28 mouse cellular contexts compared by ENCODE assay signal in the genomic region with DNA sequence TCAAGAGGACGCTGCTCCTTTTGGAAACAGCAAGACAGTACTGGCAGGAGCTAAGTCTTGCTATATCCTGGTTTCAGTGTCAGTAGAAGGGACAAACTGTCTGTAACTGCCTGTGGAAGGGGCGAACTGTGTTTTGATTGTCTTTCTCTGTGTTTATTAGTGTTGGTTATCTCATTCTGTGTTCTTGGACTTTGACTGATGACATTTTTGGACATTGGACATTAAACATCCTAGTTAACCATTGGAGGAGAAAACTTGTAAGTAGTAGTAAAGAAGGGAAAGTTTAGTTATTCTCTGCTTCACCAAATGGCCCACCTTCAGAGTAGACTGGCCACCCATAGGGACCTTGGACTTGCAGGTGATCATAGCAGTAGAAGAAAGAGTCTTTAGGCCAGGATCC.
A peak's percentile ranks its signal among the peaks of the same experiment; 100 is the strongest.
DNase-seq lines count a peak whose midpoint lies in the region; ATAC-seq and TF ChIP-seq lines count a peak whose summit lies in the region.
"Had no signal": no experiment of that assay in that cellular context is flagged by ENCODE, and none has a peak within 500 bp of the region (broad histone marks: within the 10 kb centered on the region; RNA-seq: fewer than 3 reads in every experiment).

No protein-coding gene starts in this region.

- H3K27ac ChIP-seq in liver, adult 2 months (replicated peaks; ENCODE audit: insufficient read depth, low read depth, low read length), result peak overlapping the region; percentile 98
- no peak overlapping the region for H3K27ac ChIP-seq in liver, embryonic 11.5 days (ENCODE audit: low read depth, low read length)
- no peak overlapping the region for H3K27ac ChIP-seq in midbrain, postnatal 0 days (ENCODE audit: low read depth, low read length)
- no peak overlapping the region for H3K27ac ChIP-seq in midbrain, embryonic 15.5 days
- H3K27ac ChIP-seq: embryonic facial prominence, embryonic 10.5 days; embryonic facial prominence, embryonic 13.5 days; forebrain, embryonic 12.5 days; forebrain, embryonic 15.5 days; heart, embryonic 15.5 days; hindbrain, embryonic 10.5 days had no signal

- no peaks in the 10 kb centered on the region for H3K9me3 ChIP-seq in liver, embryonic 11.5 days (ENCODE audit: control insufficient read depth, low read length)
- no peaks in the 10 kb centered on the region for H3K9me3 ChIP-seq in midbrain, postnatal 0 days (ENCODE audit: low read length)
- H3K9me3 ChIP-seq in midbrain, embryonic 15.5 days, result no peaks in the 10 kb centered on the region
- H3K9me3 ChIP-seq: embryonic facial prominence, embryonic 10.5 days; embryonic facial prominence, embryonic 13.5 days; forebrain, embryonic 12.5 days; forebrain, embryonic 15.5 days; heart, embryonic 12.5 days; heart, embryonic 15.5 days; hindbrain, embryonic 10.5 days had no signal

- peak overlapping the region; percentile 67 for H3K9ac ChIP-seq in liver, adult 2 months (ENCODE audit: low read depth, low read length)
- no peak overlapping the region for H3K9ac ChIP-seq in liver, embryonic 11.5 days (ENCODE audit: low read depth, low read length)
- H3K9ac ChIP-seq in midbrain, postnatal 0 days (replicated peaks; ENCODE audit: low read length, poor library complexity, severe bottlenecking), result no peak overlapping the region
- H3K9ac ChIP-seq in midbrain, embryonic 15.5 days, result no peak overlapping the region
- H3K9ac ChIP-seq: embryonic facial prominence, embryonic 13.5 days; forebrain, embryonic 12.5 days; forebrain, embryonic 15.5 days; heart, embryonic 12.5 days; heart, embryonic 15.5 days had no signal

- H3K4me3 ChIP-seq in liver, adult 2 months (ENCODE audit: insufficient read depth, low read depth, low read length), result no peak overlapping the region
- no peak overlapping the region for H3K4me3 ChIP-seq in liver, embryonic 11.5 days (ENCODE audit: low read depth, low read length)
- no peak overlapping the region for H3K4me3 ChIP-seq in midbrain, postnatal 0 days (ENCODE audit: low read depth, low read length)
- H3K4me3 ChIP-seq in midbrain, embryonic 15.5 days, result no peak overlapping the region
- H3K4me3 ChIP-seq: embryonic facial prominence, embryonic 10.5 days; embryonic facial prominence, embryonic 13.5 days; erythroblast, embryonic 14.5 days; forebrain, embryonic 12.5 days; forebrain, embryonic 15.5 days; heart, embryonic 12.5 days; heart, embryonic 15.5 days; hindbrain, embryonic 10.5 days had no signal

- H3K36me3 ChIP-seq in liver, adult 2 months (ENCODE audit: control insufficient read depth, insufficient read depth, low read length), result no peaks in the 10 kb centered on the region
- no peaks in the 10 kb centered on the region for H3K36me3 ChIP-seq in liver, embryonic 11.5 days (ENCODE audit: control insufficient read depth, insufficient read depth, low read length)
- no peaks in the 10 kb centered on the region for H3K36me3 ChIP-seq in midbrain, postnatal 0 days (ENCODE audit: insufficient read depth, low read length)
- no peaks in the 10 kb centered on the region for H3K36me3 ChIP-seq in midbrain, embryonic 15.5 days (replicated peaks)
- H3K36me3 ChIP-seq: embryonic facial prominence, embryonic 10.5 days; embryonic facial prominence, embryonic 13.5 days; forebrain, embryonic 12.5 days; forebrain, embryonic 15.5 days; heart, embryonic 12.5 days; heart, embryonic 15.5 days; hindbrain, embryonic 10.5 days had no signal

- TF ChIP-seq POLR2A in liver, adult 2 months (IDR thresholded peaks at IDR 0.05; ENCODE audit: extremely low read depth, insufficient read depth, low read length), result no peak

- no peak overlapping the region for H3K4me2 ChIP-seq in liver, embryonic 11.5 days
- no peak overlapping the region for H3K4me2 ChIP-seq in midbrain, postnatal 0 days (ENCODE audit: low read depth, low read length, poor library complexity, severe bottlenecking)
- H3K4me2 ChIP-seq in midbrain, embryonic 15.5 days, result no peak overlapping the region
- H3K4me2 ChIP-seq: embryonic facial prominence, embryonic 13.5 days; forebrain, embryonic 12.5 days; forebrain, embryonic 15.5 days; heart, embryonic 12.5 days; heart, embryonic 15.5 days had no signal

- no peaks in the 10 kb centered on the region for H3K79me2 ChIP-seq in liver, adult 2 months (ENCODE audit: control insufficient read depth, insufficient read depth, low read length)

- WGBS in liver, adult 2 months, result 13% methylated on average over 2 of the region's 2 CpGs
- 58% methylated on average over 2 of the region's 2 CpGs for WGBS in liver, embryonic 11.5 days
- WGBS in midbrain, postnatal 0 days, result 84% methylated on average over 2 of the region's 2 CpGs
- 77% methylated on average over 2 of the region's 2 CpGs for WGBS in midbrain, embryonic 15.5 days

- H3K27me3 ChIP-seq in liver, adult 2 months (ENCODE audit: control insufficient read depth, insufficient read depth, low read length), result no peaks in the 10 kb centered on the region
- H3K27me3 ChIP-seq in liver, embryonic 11.5 days (replicated peaks; ENCODE audit: control insufficient read depth, insufficient read depth, low read length), result no peaks in the 10 kb centered on the region
- no peaks in the 10 kb centered on the region for H3K27me3 ChIP-seq in midbrain, postnatal 0 days (ENCODE audit: insufficient read depth, low read length)
- no peaks in the 10 kb centered on the region for H3K27me3 ChIP-seq in midbrain, embryonic 15.5 days (replicated peaks)
- H3K27me3 ChIP-seq: embryonic facial prominence, embryonic 13.5 days; forebrain, embryonic 12.5 days; forebrain, embryonic 15.5 days; heart, embryonic 12.5 days; heart, embryonic 15.5 days had no signal

- no peak for ATAC-seq in liver, embryonic 11.5 days (replicated peaks; ENCODE audit: low FRiP score)
- ATAC-seq in midbrain, postnatal 0 days (ENCODE audit: low FRiP score), result 0 out of 2 replicates have a peak, but pooled peaks have one; percentile 35
- no peak for ATAC-seq in midbrain, embryonic 15.5 days (replicated peaks)
- ATAC-seq: CD4-positive, CD25-positive, alpha-beta regulatory T cell, adult 4 months; forebrain, embryonic 15.5 days had no signal

- no peak for TF ChIP-seq CTCF in liver, adult 2 months (IDR thresholded peaks at IDR 0.05; ENCODE audit: low read depth, low read length)
- TF ChIP-seq CTCF in midbrain, postnatal 0 days (IDR thresholded peaks at IDR 0.05), result no peak

- peak; percentile 23 to 38 for DNase-seq in kidney, adult 8-10 months
- no peak for DNase-seq in kidney, postnatal 25 days
- DNase-seq in liver, adult 2 months (ENCODE audit: extremely low read depth, low read depth, low spot score), result peak; percentile 95
- no peak for DNase-seq in liver, embryonic 11.5 days (ENCODE audit: low spot score)
- no peak for DNase-seq in midbrain, postnatal 0 days (ENCODE audit: low spot score)
- DNase-seq in yolk sac, embryonic 10.5 days (ENCODE audit: low spot score), result peak; percentile 38
- DNase-seq in layer of hippocampus, adult 9-11 months, result no peak
- DNase-seq: adrenal gland, adult 2 months; adrenal gland, postnatal 14 days; cerebellum, adult 11 months; cerebellum, adult 2 months; cerebellum, postnatal 10 days; cerebellum, postnatal 36 days; embryo, embryonic 11 days; gastrocnemius, postnatal 25 days; heart, adult 18-20 months; heart, postnatal 10 days; heart, postnatal 36 days had no signal

- H3K4me1 ChIP-seq in liver, adult 2 months (ENCODE audit: control insufficient read depth, insufficient read depth, low read length), result peaks cover 3% of the 10 kb centered on the region
- H3K4me1 ChIP-seq in liver, embryonic 11.5 days (replicated peaks; ENCODE audit: control insufficient read depth, insufficient read depth, low read length), result no peaks in the 10 kb centered on the region
- no peaks in the 10 kb centered on the region for H3K4me1 ChIP-seq in midbrain, postnatal 0 days (ENCODE audit: insufficient read depth, low read length)
- no peaks in the 10 kb centered on the region for H3K4me1 ChIP-seq in midbrain, embryonic 15.5 days
- H3K4me1 ChIP-seq: embryonic facial prominence, embryonic 10.5 days; embryonic facial prominence, embryonic 13.5 days; forebrain, embryonic 12.5 days; forebrain, embryonic 15.5 days; heart, embryonic 12.5 days; heart, embryonic 15.5 days; hindbrain, embryonic 10.5 days had no signal

Comparison
In these comparisons a context has a peak if more than half of its experiments do, and no peak if none do; other contexts are left out.
1. DNase-seq: peak in kidney, adult 8-10 months (2 of 2), liver, adult 2 months (single experiment) and yolk sac, embryonic 10.5 days (single experiment); none in kidney, postnatal 25 days (0 of 2), liver, embryonic 11.5 days (single experiment), midbrain, postnatal 0 days (single experiment) and layer of hippocampus, adult 9-11 months (single experiment).